Mouse (Mus musculus): ENCODE measurements around the gene Atg10. TPM values are rescaled to one million over a fixed set of nuclear protein-coding genes. Genes with fewer than 3 reads are reported as not detected.

Atg10 gene
- polyA plus RNA-seq, 1 experiment from 2014 or later: 13.3 TPM

GRCm38 (mm10) chr13:90922751-90923612 is 300.8 kb downstream of the Atg10 start, which contains the start of gene Rps23:
Gene Rps23, plus strand, starts transcription at chr13:90922958.
- peak; percentile 98 for ATAC-seq (ENCODE audit: low FRiP score, low TSS enrichment)
- WGBS: under 1% methylated on average over 57 of the region's 57 CpGs
- Histone ChIP-seq H3K36me3 (ENCODE audit: insufficient read depth, low read length) (peaks cover 25% of the 10 kb centered on the region), H3K9ac (replicated peaks; ENCODE audit: low read length) (peak within 1 kb of the TSS; percentile 98), H3K4me1 (ENCODE audit: insufficient read depth, low read length) (peaks cover 4% of the 10 kb centered on the region; the same call in 1 of the 2 replicates), H3K27ac (ENCODE audit: low read length) (peak within 1 kb of the TSS; percentile 81), H3K27me3 (ENCODE audit: insufficient read depth, low read length) (no peaks in the 10 kb centered on the region), H3K4me3 (ENCODE audit: low read length) (peak within 1 kb of the TSS; percentile 93), H3K9me3 (ENCODE audit: low read length) (no peaks in the 10 kb centered on the region), H3K4me2 (replicated peaks; ENCODE audit: low read depth, low read length) (peak within 1 kb of the TSS; percentile 71)

DNA sequence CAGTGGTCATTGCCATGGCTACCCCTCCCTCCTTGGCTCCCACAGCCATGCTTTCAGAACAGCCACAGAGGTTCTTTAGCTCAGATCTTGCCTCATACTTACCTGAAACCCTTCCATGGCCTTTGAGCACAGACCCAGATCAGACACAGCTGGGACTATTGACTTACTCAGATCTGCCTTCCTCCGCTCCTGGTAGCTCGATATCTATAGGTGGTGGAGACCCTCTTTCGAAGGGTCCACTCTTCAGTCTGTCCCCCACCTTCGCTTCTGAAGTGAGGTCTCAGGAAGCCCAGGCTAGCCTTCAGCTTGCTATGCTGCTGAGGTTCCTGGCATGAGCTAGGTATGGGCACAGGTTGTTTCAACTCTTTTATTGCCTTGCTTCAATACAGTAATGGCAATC is 309.0 kb downstream of the Atg10 start:
- Histone ChIP-seq H3K27ac (ENCODE audit: low read length) (no peak overlapping the region), H3K9me3 (ENCODE audit: low read length) (no peaks in the 10 kb centered on the region), H3K4me1 (ENCODE audit: insufficient read depth, low read length) (no peaks in the 10 kb centered on the region), H3K9ac (replicated peaks; ENCODE audit: low read length) (no peak overlapping the region), H3K36me3 (ENCODE audit: insufficient read depth, low read length) (no peaks in the 10 kb centered on the region), H3K27me3 (ENCODE audit: insufficient read depth, low read length) (no peaks in the 10 kb centered on the region), H3K4me2 (replicated peaks; ENCODE audit: low read depth, low read length) (no peak overlapping the region), H3K4me3 (ENCODE audit: low read length) (no peak overlapping the region)
- ATAC-seq (ENCODE audit: low FRiP score, low TSS enrichment): no peak
- WGBS: 93% methylated on average over 4 of the region's 4 CpGs

- Histone ChIP-seq H3K4me1 (ENCODE audit: insufficient read depth, low read length) (no peaks in the 10 kb centered on the region), H3K27ac (ENCODE audit: low read length) (no peak overlapping the region), H3K36me3 (ENCODE audit: insufficient read depth, low read length) (no peaks in the 10 kb centered on the region), H3K4me3 (ENCODE audit: low read length) (no peak overlapping the region), H3K9ac (replicated peaks; ENCODE audit: low read length) (no peak overlapping the region), H3K4me2 (replicated peaks; ENCODE audit: low read depth, low read length) (no peak overlapping the region), H3K27me3 (ENCODE audit: insufficient read depth, low read length) (no peaks in the 10 kb centered on the region), H3K9me3 (ENCODE audit: low read length) (no peaks in the 10 kb centered on the region)
- WGBS: 62% methylated on average over 7 of the region's 7 CpGs
- ATAC-seq (ENCODE audit: low FRiP score, low TSS enrichment): no peak
These were observed 310.0 kb downstream of the Atg10 start for GRCm38 (mm10) chr13:90913675-90914192.

DNA sequence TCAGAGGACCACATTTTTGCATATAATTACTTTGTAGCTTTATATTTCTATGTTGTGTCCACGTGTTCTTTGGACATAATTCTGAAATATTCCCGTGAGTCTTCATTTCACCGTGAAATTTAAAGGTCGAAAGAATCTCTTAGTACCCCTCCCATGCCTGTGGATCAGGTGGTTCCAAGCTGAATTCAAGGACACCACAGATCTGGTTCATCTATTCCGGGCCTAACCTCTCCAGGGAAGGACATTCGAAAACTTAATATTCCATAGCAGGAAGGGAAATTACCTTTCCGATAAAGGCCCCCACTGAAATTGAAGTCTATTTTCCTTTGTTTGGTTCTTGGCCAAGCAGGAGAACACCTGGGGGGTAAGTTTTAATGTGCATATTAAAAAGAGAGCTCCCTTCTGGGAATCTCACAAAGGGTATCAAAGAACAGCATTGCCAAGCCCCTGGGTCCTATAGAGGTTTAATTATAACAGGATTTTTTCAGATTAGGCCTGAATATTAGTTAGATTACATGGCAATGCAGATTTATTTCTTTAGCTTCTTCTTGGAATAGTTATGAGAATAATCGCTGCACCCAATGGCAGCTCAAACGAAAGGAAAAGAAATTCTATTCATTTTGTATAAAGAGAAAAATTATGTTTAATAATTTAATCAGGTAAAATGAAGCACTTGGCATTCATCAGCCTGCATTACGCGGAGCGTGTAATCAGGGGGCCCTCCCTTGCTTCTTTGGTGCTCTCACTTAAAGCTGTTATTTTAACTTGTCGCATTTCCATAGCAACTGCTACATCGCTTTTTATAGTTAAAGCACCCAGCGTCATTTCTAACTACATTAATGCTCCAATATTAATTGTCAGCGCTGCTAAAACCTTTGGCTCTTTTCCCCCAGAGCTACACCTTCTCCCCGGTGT is 310.8 kb downstream of the Atg10 start:
- no peaks in the 10 kb centered on the region for H3K9me3 ChIP-seq (ENCODE audit: low read length)
- no peak overlapping the region for H3K4me3 ChIP-seq (ENCODE audit: low read length)
- H3K4me2 ChIP-seq (replicated peaks; ENCODE audit: low read depth, low read length): no peak overlapping the region
- H3K4me1 ChIP-seq (ENCODE audit: insufficient read depth, low read length): no peaks in the 10 kb centered on the region
- WGBS: 83% methylated on average over 17 of the region's 17 CpGs
- no peaks in the 10 kb centered on the region for H3K36me3 ChIP-seq (ENCODE audit: insufficient read depth, low read length)
- H3K27me3 ChIP-seq (ENCODE audit: insufficient read depth, low read length): no peaks in the 10 kb centered on the region
- ATAC-seq (ENCODE audit: low FRiP score, low TSS enrichment): no peak
- no peak overlapping the region for H3K27ac ChIP-seq (ENCODE audit: low read length)
- no peak overlapping the region for H3K9ac ChIP-seq (replicated peaks; ENCODE audit: low read length)

DNA sequence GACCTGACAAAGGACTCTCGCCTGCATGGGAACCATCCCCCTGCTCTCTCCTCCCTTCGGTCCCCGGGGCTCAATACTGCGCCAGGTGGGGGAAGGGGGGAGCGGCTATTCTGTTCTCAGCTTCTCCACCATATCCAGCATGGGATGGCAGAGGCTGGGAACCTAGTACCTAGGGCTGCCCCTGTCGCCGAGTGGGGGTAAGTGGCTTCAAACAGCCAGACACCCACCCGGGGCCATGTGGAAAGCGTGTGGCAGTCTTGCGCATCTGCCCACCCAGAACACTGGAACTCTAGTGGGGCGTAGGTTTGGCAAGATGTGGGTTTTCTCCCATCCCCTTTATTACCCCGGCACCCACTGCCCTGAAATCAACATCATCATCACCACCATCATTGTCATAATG is 316.4 kb downstream of the Atg10 start:
- no peaks in the 10 kb centered on the region for H3K9me3 ChIP-seq (ENCODE audit: low read length)
- no peaks in the 10 kb centered on the region for H3K27me3 ChIP-seq (ENCODE audit: insufficient read depth, low read length)
- no peaks in the 10 kb centered on the region for H3K36me3 ChIP-seq (ENCODE audit: insufficient read depth, low read length)
- no peak for ATAC-seq (ENCODE audit: low FRiP score, low TSS enrichment)
- 89% methylated on average over 12 of the region's 12 CpGs for WGBS
- H3K9ac ChIP-seq (replicated peaks; ENCODE audit: low read length): no peak overlapping the region
- H3K4me2 ChIP-seq (replicated peaks; ENCODE audit: low read depth, low read length): no peak overlapping the region
- no peak overlapping the region for H3K27ac ChIP-seq (ENCODE audit: low read length)
- H3K4me3 ChIP-seq (ENCODE audit: low read length): no peak overlapping the region
- H3K4me1 ChIP-seq (ENCODE audit: insufficient read depth, low read length): no peaks in the 10 kb centered on the region

- H3K4me2 ChIP-seq (replicated peaks; ENCODE audit: low read depth, low read length): no peak within 1 kb of the TSS
- no peak within 1 kb of the TSS for H3K27ac ChIP-seq (ENCODE audit: low read length)
- H3K9ac ChIP-seq (replicated peaks; ENCODE audit: low read length): no peak within 1 kb of the TSS
These were observed 318.6 kb downstream of the Atg10 start, which contains the start of gene Atp6ap1l for GRCm38 (mm10) chr13:90905176-90905575. Gene Atp6ap1l, minus strand, starts transcription at chr13:90905355.

DNA sequence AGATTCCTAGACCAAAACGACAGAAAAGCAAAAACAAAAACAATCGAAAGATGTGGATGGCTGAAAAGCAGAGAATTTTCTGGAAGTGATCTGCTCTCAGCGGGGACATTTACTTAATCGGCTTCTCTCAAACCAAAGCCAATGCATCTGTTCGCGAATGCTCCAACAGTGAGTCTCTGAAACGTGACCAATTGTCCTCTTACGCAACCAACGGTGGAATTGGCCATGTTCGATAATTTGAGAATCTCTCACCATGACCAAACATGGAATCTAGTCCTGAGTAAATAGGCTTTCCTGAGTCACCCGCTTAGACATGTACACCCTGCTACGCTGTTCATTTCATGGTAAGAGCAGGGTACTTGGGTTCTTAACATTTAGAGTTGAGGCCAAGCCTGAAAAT is 326.9 kb downstream of the Atg10 start:
- H3K36me3 ChIP-seq (ENCODE audit: insufficient read depth, low read length): no peaks in the 10 kb centered on the region
- peaks cover 3% of the 10 kb centered on the region; the same call in 1 of the 2 replicates for H3K9me3 ChIP-seq (ENCODE audit: low read length)
- WGBS: 89% methylated on average over 12 of the region's 12 CpGs
- H3K4me2 ChIP-seq (replicated peaks; ENCODE audit: low read depth, low read length): no peak overlapping the region
- no peaks in the 10 kb centered on the region for H3K27me3 ChIP-seq (ENCODE audit: insufficient read depth, low read length)
- no peak overlapping the region for H3K27ac ChIP-seq (ENCODE audit: low read length)
- no peak for ATAC-seq (ENCODE audit: low FRiP score, low TSS enrichment)
- H3K4me3 ChIP-seq (ENCODE audit: low read length): no peak overlapping the region
- no peaks in the 10 kb centered on the region for H3K4me1 ChIP-seq (ENCODE audit: insufficient read depth, low read length)
- H3K9ac ChIP-seq (replicated peaks; ENCODE audit: low read length): no peak overlapping the region

More at GRCm38 (mm10) chr13:90905176-90905575, 318.6 kb downstream of the Atg10 start, which contains the start of gene Atp6ap1l:
- Histone ChIP-seq H3K4me3 (ENCODE audit: low read length) (no peak within 1 kb of the TSS), H3K36me3 (ENCODE audit: insufficient read depth, low read length) (no peaks in the 10 kb centered on the region), H3K27me3 (ENCODE audit: insufficient read depth, low read length) (no peaks in the 10 kb centered on the region), H3K4me1 (ENCODE audit: insufficient read depth, low read length) (no peaks in the 10 kb centered on the region), H3K9me3 (ENCODE audit: low read length) (no peaks in the 10 kb centered on the region)
- 85% methylated on average over 5 of the region's 5 CpGs for whole genome bisulfite sequencing
- no peak for ATAC-seq (ENCODE audit: low FRiP score, low TSS enrichment)

GRCm38 (mm10) chr13:90896098-90896497 is 327.7 kb downstream of the Atg10 start:
- 48% methylated on average over 2 of the region's 2 CpGs for WGBS
- Histone ChIP-seq H3K4me3 (ENCODE audit: low read length) (no peak overlapping the region), H3K4me1 (ENCODE audit: insufficient read depth, low read length) (no peaks in the 10 kb centered on the region), H3K36me3 (ENCODE audit: insufficient read depth, low read length) (no peaks in the 10 kb centered on the region), H3K27ac (ENCODE audit: low read length) (no peak overlapping the region), H3K9me3 (ENCODE audit: low read length) (peaks cover 3% of the 10 kb centered on the region; the same call in 1 of the 2 replicates), H3K9ac (replicated peaks; ENCODE audit: low read length) (no peak overlapping the region), H3K4me2 (replicated peaks; ENCODE audit: low read depth, low read length) (no peak overlapping the region), H3K27me3 (ENCODE audit: insufficient read depth, low read length) (no peaks in the 10 kb centered on the region)
- no peak for ATAC-seq (ENCODE audit: low FRiP score, low TSS enrichment)

DNA sequence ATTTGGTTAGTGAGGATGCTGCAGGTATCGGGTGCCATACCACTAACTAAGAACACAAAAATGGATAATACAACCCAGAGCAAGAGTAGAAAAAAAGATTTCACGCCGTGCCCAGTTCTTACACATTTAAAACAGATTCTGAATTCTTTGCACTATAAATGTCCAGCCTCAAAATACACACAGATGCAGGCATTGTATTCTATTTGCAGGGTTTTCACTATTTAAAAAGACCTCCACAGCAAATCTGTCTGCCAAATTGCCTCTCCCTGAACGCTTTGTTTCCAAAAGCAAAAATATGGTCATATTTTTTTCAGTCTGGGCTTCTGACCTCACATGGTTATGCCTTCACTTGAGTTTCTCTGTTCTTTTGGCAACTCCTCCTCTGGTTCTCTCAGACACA is 328.9 kb downstream of the Atg10 start:
- ATAC-seq (ENCODE audit: low FRiP score, low TSS enrichment): no peak
- H3K36me3 ChIP-seq (ENCODE audit: insufficient read depth, low read length): no peaks in the 10 kb centered on the region
- no peaks in the 10 kb centered on the region for H3K27me3 ChIP-seq (ENCODE audit: insufficient read depth, low read length)
- H3K9me3 ChIP-seq (ENCODE audit: low read length): peaks cover 3% of the 10 kb centered on the region; the same call in 1 of the 2 replicates
- H3K9ac ChIP-seq (replicated peaks; ENCODE audit: low read length): no peak overlapping the region
- no peak overlapping the region for H3K27ac ChIP-seq (ENCODE audit: low read length)
- WGBS: 90% methylated on average over 4 of the region's 4 CpGs
- no peak overlapping the region for H3K4me3 ChIP-seq (ENCODE audit: low read length)
- no peak overlapping the region for H3K4me2 ChIP-seq (replicated peaks; ENCODE audit: low read depth, low read length)
- no peaks in the 10 kb centered on the region for H3K4me1 ChIP-seq (ENCODE audit: insufficient read depth, low read length)

Measured in kidney, embryonic 16.5 days (tissue).